Mouse (Mus musculus) lung, postnatal 14 days (tissue): ENCODE data around the gene Krt15.
A peak's percentile ranks its signal among the peaks of the same experiment; 100 is the strongest.

Experiments used
- DNase-seq: peaks from one replicate; pipeline ENCODE4 v3.0.0; 2021

The Krt15 gene

DNA sequence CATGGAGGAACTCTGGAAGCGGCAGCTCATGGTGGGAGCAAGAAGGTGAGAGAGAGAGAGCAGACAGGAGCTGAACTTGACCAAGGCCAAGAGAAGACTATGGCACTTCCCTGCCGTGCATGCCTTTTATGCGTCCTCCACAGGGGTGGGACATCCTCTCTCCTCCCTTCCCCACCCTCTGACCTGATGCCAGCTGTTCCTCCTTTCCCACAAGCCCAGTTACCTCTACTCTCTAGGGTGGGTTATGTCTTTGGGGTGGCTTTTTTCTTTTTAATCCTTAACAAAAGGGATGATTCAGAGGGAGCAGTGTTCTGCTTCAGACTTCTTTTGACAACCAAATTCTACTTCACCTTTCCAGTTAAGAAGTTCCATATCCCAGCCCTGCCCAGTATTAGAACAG, 14.3 kb downstream of the Krt15 start, which contains the start of gene Krt13:
Gene Krt13, minus strand, starts transcription at position 101 of the 400 bp plus-strand sequence.
- DNase-seq: no peak

DNA sequence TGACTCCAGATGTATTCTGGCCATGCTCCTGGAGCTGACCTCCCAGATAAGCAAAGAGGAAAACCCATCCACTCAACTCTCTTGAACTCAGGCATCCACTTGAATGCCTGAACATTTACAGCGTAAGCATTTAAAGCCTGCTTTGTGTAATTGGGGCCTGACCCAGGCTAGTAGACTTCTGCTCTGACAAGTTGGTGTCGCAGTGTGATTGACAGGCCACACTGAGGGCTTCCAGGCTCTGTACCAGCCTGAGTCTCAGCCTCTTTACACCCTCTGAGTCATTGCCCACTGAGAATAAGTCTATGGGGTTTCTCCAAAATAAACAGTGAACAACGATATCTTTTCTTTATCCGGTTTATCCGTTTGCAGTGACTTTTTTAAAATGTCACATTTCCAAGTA, 15.4 kb downstream of the Krt15 start:
- peak; percentile 4 for DNase-seq

DNA sequence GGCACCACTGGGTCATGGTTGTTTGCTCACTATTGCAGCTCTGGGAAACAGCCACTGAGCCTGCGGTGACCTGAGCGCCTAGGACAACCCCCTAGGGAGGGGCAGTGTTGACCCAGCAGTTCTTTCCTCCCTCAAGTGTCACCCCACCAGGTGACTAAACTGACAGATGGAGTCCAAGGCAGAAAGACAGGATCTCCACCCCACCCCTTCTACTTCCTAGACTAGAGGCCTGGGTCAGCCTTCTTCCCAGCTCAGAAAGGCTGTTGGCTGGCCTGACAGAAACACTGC, 22.0 kb downstream of the Krt15 start:
- no peak for DNase-seq

DNA sequence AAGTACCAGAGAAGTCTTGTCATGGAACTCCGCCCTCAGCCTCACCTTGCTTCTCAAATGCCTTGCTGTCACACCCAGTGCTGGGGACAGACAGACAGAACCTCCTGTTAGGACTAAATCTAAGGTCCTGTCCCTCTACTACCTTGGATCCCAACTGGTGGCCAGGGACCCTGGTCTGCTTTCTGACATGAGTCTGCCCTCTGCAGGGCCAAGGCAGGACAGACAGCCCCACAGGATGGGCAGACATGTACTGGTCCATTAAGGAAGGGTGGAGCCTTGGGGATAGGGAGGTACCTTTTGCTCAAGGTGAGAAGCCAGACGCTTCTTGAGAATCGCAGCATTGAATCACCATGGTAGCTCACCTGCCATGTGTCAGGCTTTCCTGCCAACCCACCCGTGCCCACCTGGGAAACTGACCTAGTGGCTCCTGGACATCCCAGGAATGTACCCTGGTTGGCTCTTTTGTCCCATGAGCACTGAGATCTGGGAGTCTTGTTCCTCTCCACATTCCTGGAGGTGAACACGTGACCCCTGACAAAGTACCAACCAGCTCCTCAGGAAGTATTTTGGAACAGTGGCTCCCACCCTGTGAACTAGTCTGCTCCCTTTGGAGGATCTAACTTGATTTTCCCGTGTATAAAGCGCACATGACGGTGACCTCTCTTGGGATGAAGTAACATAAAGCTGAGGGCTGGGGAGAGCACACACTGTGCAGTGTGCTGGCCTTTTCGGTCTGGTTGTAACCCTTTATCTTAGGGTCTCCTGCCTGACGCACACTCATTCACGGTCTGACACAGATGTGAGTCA, 22.6 kb downstream of the Krt15 start:
- no peak for DNase-seq

DNA sequence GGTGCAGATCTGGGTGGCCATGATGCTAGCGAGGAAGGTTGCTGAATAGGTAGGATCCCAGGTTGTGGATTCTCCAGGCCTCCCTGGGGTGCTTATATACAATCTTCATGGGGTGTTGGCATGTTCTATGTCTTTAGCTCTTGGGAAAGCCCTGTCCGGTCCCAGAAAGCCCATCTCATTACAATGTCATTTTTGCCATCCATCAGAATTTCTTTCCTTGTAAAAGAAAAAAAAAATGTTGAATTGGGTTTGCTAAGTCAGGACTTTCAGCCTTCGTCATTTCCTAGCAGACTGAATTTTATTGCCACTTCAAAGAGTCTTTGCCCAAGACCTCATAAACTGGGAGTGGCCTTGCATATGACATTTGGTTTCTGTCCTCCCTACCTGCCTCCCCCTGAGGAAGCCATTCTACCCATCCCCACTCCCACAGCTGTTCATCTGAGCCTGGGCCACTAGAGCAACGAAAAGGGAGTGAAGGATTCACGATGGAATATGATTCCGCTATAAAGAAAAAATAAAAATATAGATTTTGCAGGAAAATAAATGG, 30.1 kb downstream of the Krt15 start, which contains the start of gene Krt36:
Gene Krt36, minus strand, starts transcription at position 51 of the 547 bp plus-strand sequence.
- no peak for DNase-seq

DNA sequence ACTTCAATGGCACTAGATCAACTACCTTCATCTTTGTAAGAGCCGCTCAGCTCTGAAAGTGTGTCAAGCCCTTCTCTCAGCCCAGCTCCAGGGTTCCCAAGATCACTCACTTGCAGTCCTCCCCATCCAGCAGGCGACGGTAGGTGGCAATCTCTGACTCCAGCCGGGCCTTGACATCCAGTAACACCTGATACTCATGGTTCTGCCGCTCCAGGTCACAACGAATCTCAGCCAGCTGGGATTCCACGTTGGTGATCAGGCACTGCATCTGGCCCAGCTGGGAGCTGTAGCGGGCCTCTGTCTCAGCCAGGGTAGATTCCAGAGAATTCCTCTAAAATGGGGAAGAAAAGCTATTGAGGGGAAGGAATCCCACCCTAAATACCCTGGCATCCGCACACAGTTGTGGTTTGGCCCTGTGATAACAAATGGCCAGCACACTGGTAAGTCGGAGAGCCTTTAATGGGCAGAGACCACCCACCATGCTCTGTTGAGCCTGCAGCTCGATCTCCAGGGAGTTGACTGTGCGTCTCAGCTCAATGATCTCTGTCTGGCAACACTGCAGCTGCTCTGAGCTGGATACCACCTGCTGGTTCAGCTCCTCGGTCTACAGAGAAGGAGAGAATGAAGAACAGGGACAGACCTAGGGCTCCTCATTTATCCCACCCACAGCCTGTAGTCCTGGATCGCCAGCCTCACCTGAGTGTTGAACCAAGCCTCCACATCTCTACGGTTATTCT, 32.9 kb downstream of the Krt15 start:
- DNase-seq: no peak

DNA sequence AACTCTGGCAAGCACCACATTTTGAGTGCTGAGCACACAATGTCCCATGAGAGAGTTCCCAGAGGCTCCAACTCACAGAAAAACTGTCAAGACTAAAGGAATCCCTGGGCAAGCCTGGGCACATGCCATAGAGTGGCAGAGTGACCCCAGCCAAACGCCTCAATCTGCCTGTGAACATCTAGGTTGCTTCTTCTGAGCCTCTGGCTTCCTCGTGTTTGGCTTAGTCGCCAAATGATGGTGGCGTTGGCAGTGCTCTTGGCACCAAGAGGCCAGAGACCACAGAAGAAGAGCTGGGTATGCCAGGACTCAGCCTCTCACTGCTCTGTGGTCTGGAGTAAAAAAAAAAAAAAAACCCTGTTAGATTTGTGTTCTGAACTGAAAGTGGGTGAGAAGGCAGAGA, 35.3 kb downstream of the Krt15 start:
- DNase-seq: no peak

DNA sequence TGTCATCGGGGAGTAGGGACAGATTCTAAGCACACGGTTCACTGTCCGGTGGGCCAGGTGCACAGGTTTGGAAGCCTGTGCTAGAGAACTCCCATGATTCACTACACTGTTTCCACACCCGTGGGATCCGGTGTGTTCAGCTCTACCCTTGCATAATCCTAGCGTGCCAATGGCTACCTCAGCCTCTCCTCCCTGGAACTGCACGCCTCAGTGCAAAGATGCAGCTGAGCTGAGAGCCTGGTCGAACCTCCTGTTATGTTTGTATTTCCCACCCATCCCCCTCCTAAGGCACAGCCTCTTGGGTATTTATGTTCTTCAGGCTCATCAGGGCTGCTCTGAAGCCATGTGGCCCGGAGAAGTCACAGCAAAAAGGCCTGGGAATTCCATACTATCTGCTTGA, 37.9 kb downstream of the Krt15 start:
- no peak for DNase-seq

DNA sequence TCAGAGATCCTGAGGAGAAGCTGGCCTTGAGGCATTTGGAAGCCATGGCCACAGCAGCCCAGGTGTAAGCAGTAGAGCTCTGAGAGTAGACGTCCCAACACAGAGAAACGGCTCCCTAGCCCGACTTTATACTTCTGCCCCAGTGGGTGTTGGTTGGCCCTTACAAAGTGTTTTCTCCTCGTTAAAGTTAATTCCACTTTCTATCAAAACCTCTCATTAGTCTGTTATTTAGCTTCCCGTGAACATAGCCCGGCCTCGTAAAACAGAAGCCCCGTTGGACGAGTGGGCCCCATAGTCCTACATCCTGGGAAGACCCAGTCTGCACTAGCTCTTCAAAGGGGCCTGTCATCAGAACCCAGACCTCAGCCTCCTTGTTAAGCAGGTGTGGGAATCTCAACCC, 39.6 kb downstream of the Krt15 start, which contains the start of gene Krt35:
Gene Krt35, minus strand, starts transcription at position 101 of the 400 bp plus-strand sequence.
- no peak for DNase-seq

DNA sequence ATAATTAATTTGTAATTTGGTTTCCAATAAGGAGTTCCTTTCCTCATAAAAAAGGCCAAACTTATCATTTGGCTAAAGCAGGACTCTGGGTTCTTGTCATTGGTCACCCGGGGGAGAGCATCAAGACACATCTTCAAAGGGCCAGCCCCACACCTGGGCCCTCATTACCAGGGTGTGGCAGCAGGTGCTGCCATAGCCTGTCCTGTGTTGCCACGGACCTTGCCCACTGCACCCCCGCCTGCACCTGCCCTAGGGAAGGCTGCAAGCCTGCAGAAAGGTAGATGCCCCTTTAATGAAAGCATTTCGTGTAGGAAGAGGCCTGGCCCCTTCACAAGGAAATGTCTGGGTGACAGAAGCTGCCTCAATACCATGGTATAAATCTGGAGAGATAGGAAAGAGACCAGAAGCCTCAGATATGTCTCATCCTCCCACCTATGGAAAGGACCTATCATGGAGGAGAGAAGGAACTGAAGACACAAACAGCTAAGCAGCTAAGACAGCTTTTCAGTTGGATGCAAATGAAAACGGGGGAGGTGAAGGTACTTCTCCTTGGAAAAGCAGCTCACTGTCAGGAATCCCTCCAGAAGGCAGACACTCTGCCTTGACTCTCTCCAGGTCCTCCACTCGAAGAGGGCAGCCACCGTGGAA, 47.2 kb downstream of the Krt15 start:
- no peak for DNase-seq

DNA sequence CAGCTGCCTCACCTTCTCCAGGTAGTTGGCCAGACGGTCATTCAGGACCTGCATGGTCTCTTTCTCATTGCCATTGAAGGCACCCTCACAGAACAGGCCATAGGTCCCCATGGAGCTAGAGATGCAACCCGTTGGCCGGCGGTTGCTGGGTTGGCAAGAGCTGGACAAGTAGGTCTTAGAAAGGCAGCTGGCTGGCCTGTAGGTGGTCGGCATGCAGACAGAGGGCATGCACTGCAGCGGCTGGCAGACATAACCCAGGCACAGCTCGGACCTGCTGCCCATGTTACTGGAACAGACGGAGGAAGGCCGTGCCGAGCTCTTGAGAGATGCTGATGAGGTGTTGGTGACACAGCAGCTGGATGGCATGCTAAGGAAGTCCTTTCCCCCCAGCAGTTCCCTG, 47.9 kb downstream of the Krt15 start, which contains the start of gene Krt32:
Gene Krt32, minus strand, starts transcription at position 366 of the 400 bp plus-strand sequence.
- no peak for DNase-seq
